Mouse (Mus musculus) heart, postnatal 0 days (tissue): ENCODE results near the gene Macc1.

Source experiments
- CTCF ChIP-seq: IDR thresholded peaks from 2 replicates; pipeline ENCODE4 v1.5.1; 2016; ENCODE audit warnings: antibody characterized with exemption, control low read depth, low read depth
- EP300 ChIP-seq: IDR thresholded peaks from 2 replicates; pipeline ENCODE4 v1.6.1; 2016; ENCODE audit warnings: antibody characterized with exemption, low read depth

- TF ChIP-seq CTCF (no peak), EP300 (no peak)
These were observed 44.0 kb upstream of the Macc1 start for GRCm38 (mm10) chr12:119270036-119270435.
